Mouse (Mus musculus) lung, adult 2 months (tissue): ENCODE data around the gene Tmtc2.

Experiments used
- CTCF ChIP-seq: fragments of 200-500 bp; IDR thresholded peaks from 2 replicates; pipeline ENCODE4 v1.5.1; 2011; ENCODE audit warnings: mild to moderate bottlenecking, low read length, control low read depth; ENCODE audit not compliant: insufficient read depth
- POLR2A ChIP-seq: fragments of 200-500 bp; IDR thresholded peaks from 2 replicates; pipeline ENCODE4 v1.6.1; 2011; ENCODE audit warnings: low read depth, mild to moderate bottlenecking, control low read depth, low read length, borderline replicate concordance; ENCODE audit errors: extremely low read depth

- no peak for TF ChIP-seq CTCF
- TF ChIP-seq POLR2A = no peak
These were observed 193.7 kb downstream of the Tmtc2 start for GRCm38 (mm10) chr10:105380584-105380983.
